Mouse (Mus musculus): ENCODE measurements around the gene Lpin1. TPM values are rescaled to one million over a fixed set of nuclear protein-coding genes. Genes with fewer than 3 reads are reported as not detected.
A peak's percentile ranks its signal among the peaks of the same experiment; 100 is the strongest.

Lpin1 gene
- polyA plus RNA-seq, 1 experiment from 2014 or later: 9.0 TPM

DNA sequence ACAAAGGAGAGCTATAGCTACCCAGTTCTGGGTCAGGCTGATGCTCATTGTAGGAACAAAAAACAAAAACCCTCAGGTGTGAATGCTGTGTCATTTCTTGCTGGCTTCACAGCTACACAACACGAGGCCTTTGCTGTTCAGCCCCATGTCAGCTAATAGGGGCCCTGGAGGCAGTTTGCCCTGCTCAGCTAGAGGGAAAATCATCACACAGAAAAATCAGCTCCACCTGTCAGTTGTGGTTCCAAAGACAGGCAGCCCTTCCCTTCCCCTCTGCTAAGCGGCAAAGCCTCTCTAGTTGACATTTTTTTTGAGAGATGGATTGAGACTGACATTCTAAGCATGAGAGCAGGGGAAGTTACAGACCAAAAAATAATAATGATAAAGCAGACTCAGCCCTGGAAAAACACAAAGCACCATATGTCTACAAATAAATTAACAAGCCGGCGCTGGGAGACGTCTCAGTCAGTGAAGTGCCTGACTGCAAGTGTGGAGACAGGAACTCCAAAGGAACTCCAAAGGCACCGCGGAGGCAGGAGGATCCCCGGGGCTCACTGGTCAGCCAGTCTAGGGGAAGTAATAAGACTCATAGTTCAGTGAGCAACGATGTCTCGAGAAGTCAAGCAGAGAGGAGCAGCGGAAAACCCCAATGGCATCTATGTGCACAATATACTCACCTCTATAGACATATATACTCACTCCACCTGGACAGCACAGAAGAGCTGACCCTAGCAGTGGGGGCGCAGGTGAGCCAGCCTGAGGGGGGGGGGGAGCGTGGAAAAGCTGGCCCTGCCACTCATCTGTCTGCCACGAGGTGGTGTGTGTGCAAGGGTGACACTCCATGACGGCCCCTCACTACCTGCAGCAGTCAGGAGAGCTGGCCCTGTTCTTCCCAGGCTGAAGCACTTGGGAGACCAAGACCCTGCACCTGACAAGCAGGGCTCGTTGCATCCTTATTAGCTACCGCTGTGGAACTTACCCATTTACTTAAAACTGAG is 103.7 kb downstream of the Lpin1 start:
- H3K9me3 ChIP-seq (ENCODE audit: low read length): no peaks in the 10 kb centered on the region
- H3K4me1 ChIP-seq (ENCODE audit: insufficient read depth, low read depth, low read length): no peaks in the 10 kb centered on the region
- DNase-seq (ENCODE audit: low spot score) (no peak), ATAC-seq (no peak)
- no peak overlapping the region for H3K4me3 ChIP-seq (ENCODE audit: low read depth, low read length)
- TF ChIP-seq EP300 (IDR thresholded peaks at IDR 0.05) (no peak), CTCF (IDR thresholded peaks at IDR 0.05) (peak; percentile 24)
- no peak overlapping the region for H3K9ac ChIP-seq (replicated peaks; ENCODE audit: low read depth)
- no peaks in the 10 kb centered on the region for H3K27me3 ChIP-seq (replicated peaks; ENCODE audit: insufficient read depth, low read length)
- no peaks in the 10 kb centered on the region for H3K36me3 ChIP-seq (ENCODE audit: insufficient read depth, low read length)
- WGBS: 61% methylated on average over 17 of the region's 17 CpGs
- no peak overlapping the region for H3K27ac ChIP-seq (ENCODE audit: low read length)
- no peak overlapping the region for H3K4me2 ChIP-seq (replicated peaks; ENCODE audit: low read depth, low read length)

- H3K4me2 ChIP-seq (replicated peaks; ENCODE audit: low read depth, low read length): no peak overlapping the region
- 86% methylated on average over 3 of the region's 3 CpGs for WGBS
- DNase-seq (ENCODE audit: low spot score) (no peak), ATAC-seq (no peak)
- no peak overlapping the region for H3K9ac ChIP-seq (replicated peaks; ENCODE audit: low read depth)
- H3K4me1 ChIP-seq (ENCODE audit: insufficient read depth, low read depth, low read length): no peaks in the 10 kb centered on the region
- TF ChIP-seq EP300 (IDR thresholded peaks at IDR 0.05) (no peak), CTCF (IDR thresholded peaks at IDR 0.05) (peak; percentile 12; the same call in 1 of the 2 replicates)
- H3K36me3 ChIP-seq (ENCODE audit: insufficient read depth, low read length): no peaks in the 10 kb centered on the region
- H3K4me3 ChIP-seq (ENCODE audit: low read depth, low read length): no peak overlapping the region
- H3K9me3 ChIP-seq (ENCODE audit: low read length): no peaks in the 10 kb centered on the region
- H3K27ac ChIP-seq (ENCODE audit: low read length): no peak overlapping the region
- H3K27me3 ChIP-seq (replicated peaks; ENCODE audit: insufficient read depth, low read length): no peaks in the 10 kb centered on the region
Measured at GRCm38 (mm10) chr12:16504244-16504643, 106.5 kb downstream of the Lpin1 start.

- H3K4me2 ChIP-seq (replicated peaks; ENCODE audit: low read depth, low read length): no peak overlapping the region
- WGBS: 23% methylated on average over 4 of the region's 4 CpGs
- no peaks in the 10 kb centered on the region for H3K4me1 ChIP-seq (ENCODE audit: insufficient read depth, low read depth, low read length)
- H3K9me3 ChIP-seq (ENCODE audit: low read length): no peaks in the 10 kb centered on the region
- H3K4me3 ChIP-seq (ENCODE audit: low read depth, low read length): no peak overlapping the region
- TF ChIP-seq EP300 (IDR thresholded peaks at IDR 0.05) (no peak), CTCF (IDR thresholded peaks at IDR 0.05) (no peak)
- no peaks in the 10 kb centered on the region for H3K27me3 ChIP-seq (replicated peaks; ENCODE audit: insufficient read depth, low read length)
- no peak for ATAC-seq
- H3K27ac ChIP-seq (ENCODE audit: low read length): no peak overlapping the region
- H3K36me3 ChIP-seq (ENCODE audit: insufficient read depth, low read length): no peaks in the 10 kb centered on the region
- no peak overlapping the region for H3K9ac ChIP-seq (replicated peaks; ENCODE audit: low read depth)
- no peak for DNase-seq (ENCODE audit: low spot score)
Measured at GRCm38 (mm10) chr12:16497960-16498359, 112.8 kb downstream of the Lpin1 start.

- Histone ChIP-seq H3K9ac (replicated peaks; ENCODE audit: low read depth) (no peak overlapping the region), H3K4me1 (ENCODE audit: insufficient read depth, low read depth, low read length) (no peaks in the 10 kb centered on the region), H3K4me2 (replicated peaks; ENCODE audit: low read depth, low read length) (no peak overlapping the region), H3K36me3 (ENCODE audit: insufficient read depth, low read length) (no peaks in the 10 kb centered on the region), H3K9me3 (ENCODE audit: low read length) (no peaks in the 10 kb centered on the region), H3K4me3 (ENCODE audit: low read depth, low read length) (no peak overlapping the region), H3K27ac (ENCODE audit: low read length) (no peak overlapping the region), H3K27me3 (replicated peaks; ENCODE audit: insufficient read depth, low read length) (no peaks in the 10 kb centered on the region)
- ATAC-seq (no peak), DNase-seq (ENCODE audit: low spot score) (no peak)
- WGBS: 49% methylated on average over 6 of the region's 6 CpGs
- TF ChIP-seq EP300 (IDR thresholded peaks at IDR 0.05) (no peak), CTCF (IDR thresholded peaks at IDR 0.05) (no peak)
Measured at GRCm38 (mm10) chr12:16492713-16493112, 118.1 kb downstream of the Lpin1 start.

DNA sequence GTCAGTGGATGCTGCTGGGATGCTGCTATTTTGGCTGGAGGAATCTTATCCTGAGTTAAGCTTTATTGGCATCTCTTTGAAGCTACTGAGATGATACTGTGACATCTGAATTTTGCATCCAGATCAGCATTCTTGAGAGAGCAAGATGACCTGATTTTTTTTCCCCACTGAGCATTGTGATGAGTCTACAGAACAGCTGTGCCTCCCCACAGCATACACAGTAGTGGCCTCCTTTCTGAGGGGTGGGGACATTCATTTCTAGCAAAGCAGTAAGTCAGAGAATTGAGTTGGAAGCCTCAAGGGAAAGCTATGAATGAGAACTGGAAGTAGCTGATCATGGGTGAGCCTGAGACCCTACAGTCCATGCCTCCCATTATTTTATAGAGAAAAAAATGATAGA is 121.9 kb downstream of the Lpin1 start:
- Histone ChIP-seq H3K36me3 (ENCODE audit: insufficient read depth, low read length) (no peaks in the 10 kb centered on the region), H3K27me3 (replicated peaks; ENCODE audit: insufficient read depth, low read length) (no peaks in the 10 kb centered on the region), H3K9me3 (ENCODE audit: low read length) (no peaks in the 10 kb centered on the region), H3K4me2 (replicated peaks; ENCODE audit: low read depth, low read length) (no peak overlapping the region), H3K9ac (replicated peaks; ENCODE audit: low read depth) (no peak overlapping the region), H3K4me1 (ENCODE audit: insufficient read depth, low read depth, low read length) (no peaks in the 10 kb centered on the region), H3K4me3 (ENCODE audit: low read depth, low read length) (no peak overlapping the region), H3K27ac (ENCODE audit: low read length) (no peak overlapping the region)
- ATAC-seq (no peak), DNase-seq (ENCODE audit: low spot score) (no peak)
- TF ChIP-seq EP300 (IDR thresholded peaks at IDR 0.05) (no peak), CTCF (IDR thresholded peaks at IDR 0.05) (no peak)

GRCm38 (mm10) chr12:16487453-16487852 is 123.3 kb downstream of the Lpin1 start:
- H3K27ac ChIP-seq (ENCODE audit: low read length): no peak overlapping the region
- no peaks in the 10 kb centered on the region for H3K36me3 ChIP-seq (ENCODE audit: insufficient read depth, low read length)
- no peaks in the 10 kb centered on the region for H3K27me3 ChIP-seq (replicated peaks; ENCODE audit: insufficient read depth, low read length)
- H3K4me2 ChIP-seq (replicated peaks; ENCODE audit: low read depth, low read length): no peak overlapping the region
- H3K4me1 ChIP-seq (ENCODE audit: insufficient read depth, low read depth, low read length): no peaks in the 10 kb centered on the region
- H3K4me3 ChIP-seq (ENCODE audit: low read depth, low read length): no peak overlapping the region
- no peak overlapping the region for H3K9ac ChIP-seq (replicated peaks; ENCODE audit: low read depth)
- no peaks in the 10 kb centered on the region for H3K9me3 ChIP-seq (ENCODE audit: low read length)
- DNase-seq (ENCODE audit: low spot score) (no peak), ATAC-seq (no peak)
- no peak for TF ChIP-seq EP300 (IDR thresholded peaks at IDR 0.05)
- no peak for TF ChIP-seq CTCF (IDR thresholded peaks at IDR 0.05)
- WGBS: 38% methylated on average over 2 of the region's 2 CpGs

Other genes with a start within 250 kb of the Lpin1 start
- gene Ntsr2, start 42.4 kb upstream of the Lpin1 start, polyA plus RNA-seq (2015; fragmentation: Nextera tagmentation; extraction: Ambion mirVana): 0.39 and 0.48 TPM in 2 replicates
- gene Greb1, start 189.9 kb upstream of the Lpin1 start, polyA plus RNA-seq (2015; fragmentation: Nextera tagmentation; extraction: Ambion mirVana): 0.46 and 1.1 TPM in 2 replicates
- gene E2f6, start 200.0 kb upstream of the Lpin1 start, polyA plus RNA-seq (2015; fragmentation: Nextera tagmentation; extraction: Ambion mirVana): 11.1 and 14.2 TPM in 2 replicates